Mouse (Mus musculus): Measurements from ENCODE around the gene Gcnt4.
"Not testable (repeated sequence)": the region's sequence is repeated elsewhere in the genome, so short reads cannot be mapped to it uniquely, and the experiment has no call there.

Gcnt4 gene

DNA sequence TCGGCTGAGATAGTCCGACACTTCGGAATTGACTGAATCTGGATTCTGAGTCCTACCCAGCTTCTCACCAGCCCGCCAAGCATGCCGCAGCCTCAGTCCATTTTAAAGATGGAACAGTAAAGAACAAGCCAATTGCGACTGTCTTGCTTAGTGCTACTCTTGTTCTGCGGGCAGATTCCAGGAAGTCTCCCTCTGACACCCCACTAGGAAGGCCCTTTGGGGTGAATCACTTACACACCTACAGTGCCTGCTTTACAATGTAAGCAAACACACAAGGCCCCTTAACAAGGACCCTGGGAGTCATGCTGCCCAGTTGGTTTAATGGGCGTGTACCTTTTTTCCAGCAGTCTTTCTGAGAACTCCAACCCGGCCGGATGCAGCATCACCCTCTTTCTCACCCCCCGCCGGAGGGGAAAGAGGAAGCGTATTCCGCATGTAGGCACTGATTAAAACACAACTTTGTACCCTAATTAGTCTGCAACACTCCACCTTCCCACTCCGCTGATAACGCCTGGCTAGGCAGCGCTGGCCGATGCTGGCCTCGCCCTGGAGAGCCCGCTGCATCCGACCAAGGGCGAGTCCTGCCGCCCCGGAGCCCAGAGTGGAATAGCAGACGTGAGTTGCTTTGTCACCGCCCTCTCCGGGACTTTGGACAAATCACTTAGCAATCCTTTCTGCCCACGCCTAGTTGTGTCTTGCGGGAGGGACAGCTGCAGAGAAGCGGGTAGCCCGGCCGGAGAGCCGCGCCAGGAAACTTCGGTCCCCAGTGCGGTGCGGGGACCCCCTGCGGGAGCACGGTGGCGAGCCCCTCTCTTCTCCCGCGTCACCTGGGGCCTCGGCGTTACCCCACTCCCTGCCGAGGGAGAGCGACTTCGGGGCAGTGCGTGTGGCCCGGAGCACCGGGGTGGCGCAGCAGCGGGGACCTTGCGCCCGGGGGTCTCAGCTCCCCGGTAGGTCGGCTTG, at the start of gene Gcnt4:
Gcnt4 (plus strand) TSS at position 691 of the 963 bp plus-strand sequence.
- DNase-seq (ENCODE audit: low spot score) = peak; percentile 12

DNA sequence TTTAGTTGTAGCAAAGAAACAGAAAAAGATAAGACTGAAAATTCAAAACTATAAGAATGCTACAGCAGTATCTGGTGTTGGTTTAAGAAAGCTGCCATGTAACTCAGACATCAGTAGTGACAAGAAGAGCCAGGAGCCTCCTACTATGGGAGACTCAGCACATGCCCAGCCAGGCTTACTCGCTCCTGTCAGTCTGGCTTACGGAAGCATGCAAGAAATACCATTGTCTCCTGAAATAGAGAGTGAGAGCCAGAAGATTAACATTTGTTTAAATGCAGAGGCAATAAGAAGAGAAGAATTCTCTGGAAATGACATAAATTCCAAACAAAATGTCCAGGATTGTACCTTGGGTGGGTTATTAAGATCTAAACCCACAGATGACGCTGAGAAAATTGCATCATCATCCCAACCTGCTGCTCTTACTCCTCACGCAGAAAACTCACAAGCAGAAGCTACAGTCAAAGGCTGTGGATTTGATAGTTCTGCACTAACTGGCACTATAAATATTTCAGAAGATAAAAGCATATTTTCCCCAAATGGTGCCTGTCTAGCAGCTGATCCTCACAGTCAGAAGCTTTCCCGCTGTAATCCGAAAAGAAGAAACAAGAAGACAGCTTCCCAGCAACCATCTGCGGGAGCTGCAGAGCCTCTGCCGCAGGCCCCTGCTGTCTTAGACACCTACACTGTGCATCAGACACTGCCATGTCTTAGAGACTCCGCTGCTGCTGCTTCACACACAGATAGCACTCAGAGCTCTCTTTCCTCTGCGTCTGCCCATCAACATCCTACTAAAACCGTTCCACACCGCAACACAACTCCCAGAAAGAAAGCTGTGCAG, 46.0 kb upstream of the Gcnt4 start:
- no peak for DNase-seq (ENCODE audit: low spot score)

GRCm38 (mm10) chr13:96884534-96884933, 40.0 kb upstream of the Gcnt4 start:
- DNase-seq (ENCODE audit: low spot score) = no peak

GRCm38 (mm10) chr13:96889985-96890384, 34.5 kb upstream of the Gcnt4 start:
- no peak for DNase-seq (ENCODE audit: low spot score)

- no peak for DNase-seq (ENCODE audit: low spot score)
Measured at GRCm38 (mm10) chr13:96895144-96895543, 29.3 kb upstream of the Gcnt4 start.

- DNase-seq (ENCODE audit: low spot score) = no peak
Measured at GRCm38 (mm10) chr13:96906717-96907116, 17.8 kb upstream of the Gcnt4 start.

GRCm38 (mm10) chr13:96911202-96911601, 13.3 kb upstream of the Gcnt4 start:
- DNase-seq (ENCODE audit: low spot score) = no peak

- not testable (repeated sequence) for DNase-seq (ENCODE audit: low spot score)
Measured at GRCm38 (mm10) chr13:96923134-96923533, 1.4 kb upstream of the Gcnt4 start.

- no peak for DNase-seq (ENCODE audit: low spot score)
Measured at GRCm38 (mm10) chr13:96924985-96925745, 676 bp downstream of the Gcnt4 start.

- DNase-seq (ENCODE audit: low spot score) = no peak
Measured at GRCm38 (mm10) chr13:96925991-96926725, 1.7 kb downstream of the Gcnt4 start.

- DNase-seq (ENCODE audit: low spot score) = no peak
Measured at GRCm38 (mm10) chr13:96927781-96928180, 3.3 kb downstream of the Gcnt4 start.

GRCm38 (mm10) chr13:96928432-96929039, 4.0 kb downstream of the Gcnt4 start:
- no peak for DNase-seq (ENCODE audit: low spot score)

GRCm38 (mm10) chr13:96932745-96933144, 8.3 kb downstream of the Gcnt4 start:
- DNase-seq (ENCODE audit: low spot score) = no peak

DNA sequence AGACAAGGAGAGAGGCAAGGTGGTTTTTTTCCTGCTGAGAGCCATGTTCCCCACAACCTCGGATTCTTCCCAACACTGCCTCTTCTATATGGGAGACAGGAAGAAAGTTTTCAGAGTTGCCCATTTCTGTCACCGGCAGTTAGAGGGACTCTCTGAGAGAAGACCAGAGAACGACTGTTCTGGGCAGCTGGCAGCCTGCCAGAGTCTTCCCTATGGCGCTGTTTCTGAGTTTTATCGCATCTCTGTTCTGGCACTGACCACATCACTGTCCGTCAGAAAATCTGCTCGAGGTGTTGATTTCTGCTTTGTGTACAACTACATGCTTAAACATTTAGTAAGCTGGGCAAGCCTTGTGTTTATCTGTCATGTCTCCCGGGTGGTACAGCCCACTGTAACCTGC, 8.9 kb downstream of the Gcnt4 start:
- DNase-seq (ENCODE audit: low spot score) = no peak

DNA sequence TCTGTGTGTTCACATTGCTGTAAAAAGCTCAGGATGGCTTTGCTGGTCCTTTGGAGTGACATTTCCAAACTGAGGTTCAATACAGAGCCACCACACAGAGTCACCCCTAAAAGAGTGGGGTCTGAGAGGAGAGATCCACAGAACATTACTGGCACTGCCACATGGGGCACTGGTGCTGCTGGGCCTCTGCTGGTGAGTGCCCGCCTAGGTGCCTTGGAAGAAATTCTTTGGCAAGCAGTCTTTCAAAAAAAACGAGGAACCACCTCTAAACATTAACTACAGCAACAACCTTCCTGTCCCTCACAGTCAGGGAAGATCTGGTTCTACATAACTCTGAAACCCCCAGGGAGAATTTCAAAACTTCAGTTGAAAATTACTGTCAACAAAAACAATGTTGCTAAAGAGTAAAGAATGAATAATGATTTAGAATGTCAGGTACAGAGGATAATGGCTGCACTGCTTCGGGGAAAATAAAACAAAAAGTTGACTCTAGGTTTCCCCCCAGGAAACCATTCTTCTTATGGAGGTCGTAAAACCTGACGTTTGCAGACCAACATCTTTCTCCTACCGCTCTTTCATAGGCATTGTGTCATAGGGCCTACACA, 11.8 kb downstream of the Gcnt4 start:
- no peak for DNase-seq (ENCODE audit: low spot score)

DNA sequence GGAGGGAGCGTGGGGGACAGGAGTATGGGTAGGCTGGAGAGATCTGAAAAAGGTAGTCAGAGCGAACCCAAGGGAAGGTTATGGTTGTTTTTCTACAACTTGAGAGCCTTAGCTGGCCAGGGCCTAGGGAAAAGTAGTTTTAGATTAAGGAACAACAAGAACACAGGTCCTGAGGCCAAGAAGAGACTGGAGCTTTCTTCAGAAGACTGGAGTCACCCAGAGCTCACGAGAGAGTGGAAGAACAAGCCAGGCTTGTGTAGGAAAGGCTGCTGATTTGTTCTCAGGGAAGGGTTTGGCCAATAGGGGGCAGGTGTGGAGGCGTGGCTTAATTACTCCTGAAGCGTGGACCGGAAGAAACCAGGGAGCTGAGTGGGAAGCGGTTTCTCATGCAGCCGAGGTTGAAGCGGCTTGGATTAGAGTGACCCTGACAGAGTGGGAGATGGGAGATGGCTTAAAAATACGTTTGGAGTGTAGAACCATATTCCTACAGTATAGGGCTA, 12.6 kb downstream of the Gcnt4 start:
- no peak for DNase-seq (ENCODE audit: low spot score)

DNA sequence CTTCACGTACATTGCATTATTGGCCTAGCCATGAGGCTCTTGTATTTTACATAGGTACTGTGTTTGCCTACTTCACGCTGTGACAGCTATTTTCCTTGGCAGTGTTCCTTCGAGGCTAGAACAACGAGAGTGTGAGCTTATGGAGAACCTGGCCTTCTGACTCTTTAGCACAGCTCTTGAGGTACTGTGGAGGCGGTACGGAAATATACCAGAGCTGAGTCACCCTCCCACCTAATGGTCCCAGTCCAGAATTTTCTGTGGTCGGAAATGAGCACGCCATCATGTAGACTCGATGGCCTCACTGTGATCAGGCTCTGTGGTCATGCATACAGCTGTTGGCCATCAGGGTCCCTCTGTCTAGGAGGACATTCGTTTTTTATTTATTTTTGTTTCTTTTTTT, 15.2 kb downstream of the Gcnt4 start:
- no peak for DNase-seq (ENCODE audit: low spot score)

DNA sequence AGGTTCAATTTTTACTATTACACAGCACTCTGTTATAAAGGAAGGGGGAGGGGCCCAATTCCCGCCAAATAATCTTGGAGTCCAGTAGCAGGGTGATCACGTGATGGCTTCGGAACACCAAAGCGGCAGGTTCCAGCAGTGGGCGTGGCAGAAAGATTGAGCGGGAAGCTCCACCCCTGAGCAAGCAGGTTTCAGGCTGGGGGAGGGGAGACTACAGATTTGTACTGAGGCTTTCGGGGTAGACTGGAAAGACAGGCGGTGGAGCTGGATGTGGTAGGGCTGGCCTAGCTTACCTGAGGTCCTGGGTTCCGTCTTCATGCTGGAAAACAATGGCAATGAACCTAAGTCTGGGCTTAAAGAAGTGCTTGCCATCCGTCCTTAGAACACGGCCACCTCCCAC, 17.0 kb downstream of the Gcnt4 start:
- not testable (repeated sequence) for DNase-seq (ENCODE audit: low spot score)

DNA sequence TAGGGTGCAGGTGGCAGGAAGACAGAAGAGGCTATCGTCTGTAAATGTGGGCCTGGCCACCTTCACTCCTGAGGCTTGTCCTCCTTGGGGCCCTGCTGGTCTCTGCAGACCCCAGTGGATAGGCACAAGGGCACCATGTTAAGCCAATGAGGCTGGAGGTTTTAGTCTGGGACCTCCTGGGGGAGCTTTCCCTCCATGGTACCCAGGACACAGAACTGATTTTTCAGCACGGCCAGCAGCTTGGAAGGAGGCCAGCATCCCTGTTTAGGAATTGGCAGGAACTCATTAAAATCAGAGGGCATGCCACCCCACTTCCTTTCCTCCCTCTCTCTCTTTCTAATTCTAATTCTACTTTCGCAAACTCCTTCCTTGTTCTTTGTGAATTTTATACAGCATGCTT, 19.1 kb downstream of the Gcnt4 start:
- no peak for DNase-seq (ENCODE audit: low spot score)

DNA sequence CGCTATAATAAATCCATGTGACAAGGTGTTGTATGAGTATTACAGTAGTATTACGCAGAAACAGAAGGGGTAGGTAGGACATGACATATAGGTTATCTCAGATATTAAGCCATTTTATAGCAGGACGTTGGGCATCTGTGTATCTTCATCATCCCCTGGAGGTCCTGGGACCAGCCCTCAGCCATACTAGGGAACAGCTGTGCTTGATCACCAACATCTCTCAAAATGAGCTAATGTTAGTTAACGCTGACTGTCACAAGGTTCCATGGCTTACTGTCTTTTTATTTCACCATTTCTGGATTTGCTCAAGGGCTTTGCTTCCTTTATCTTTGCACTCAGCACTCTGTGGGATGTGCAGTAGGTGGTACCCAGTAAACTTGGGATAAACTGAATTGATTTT, 21.3 kb downstream of the Gcnt4 start:
- DNase-seq (ENCODE audit: low spot score) = no peak
